Mouse (Mus musculus): ENCODE data around the gene Slc38a5.

Slc38a5 gene

GRCm38 (mm10) chrX:8271083-8271820 lies at the start of gene Slc38a5:
Gene Slc38a5 (plus strand): TSS chrX:8271133.
- DNase-seq = no peak

DNA sequence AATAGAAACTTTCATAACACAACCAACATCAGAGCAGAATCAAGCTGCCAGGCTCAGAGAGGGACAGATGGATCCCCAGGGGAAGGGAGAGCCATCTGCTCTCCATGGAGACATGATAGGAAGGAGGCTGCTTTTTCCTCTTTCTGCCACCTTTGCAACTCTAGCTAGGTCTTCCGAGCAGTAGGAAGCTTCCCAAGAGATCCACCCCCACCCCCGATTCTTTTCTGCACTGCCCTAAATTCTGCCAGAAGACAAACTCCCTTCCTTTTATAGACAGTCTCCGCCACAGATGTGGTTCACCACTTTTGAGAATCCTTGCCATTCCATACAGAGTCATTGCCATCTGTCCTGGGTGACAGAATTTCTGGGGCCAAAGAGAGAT lies 48.6 kb upstream of the Slc38a5 start:
- DNase-seq = no peak

GRCm38 (mm10) chrX:8222678-8223421 lies 48.1 kb upstream of the Slc38a5 start:
- no peak for DNase-seq

GRCm38 (mm10) chrX:8223473-8223872 lies 47.5 kb upstream of the Slc38a5 start:
- DNase-seq = no peak

DNA sequence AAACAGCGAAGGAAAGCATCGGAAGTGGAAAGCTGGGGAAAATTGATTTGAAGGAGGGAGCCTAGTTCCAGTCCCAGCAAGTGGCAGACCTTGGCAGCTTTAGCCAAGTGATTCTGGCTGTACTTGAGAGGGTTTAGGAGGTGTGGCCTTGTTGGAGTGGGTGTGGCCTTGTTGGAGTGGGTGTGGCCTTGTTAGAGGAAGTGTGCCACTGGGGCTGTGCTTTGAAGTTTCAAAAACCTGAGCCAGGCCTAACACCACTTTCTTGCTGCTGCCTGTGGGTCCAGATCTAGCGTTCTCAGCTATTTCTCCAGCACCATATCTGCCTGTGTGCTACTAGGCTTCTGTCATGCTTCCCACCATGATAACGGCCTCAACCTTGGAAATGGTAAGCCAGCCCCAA lies 40.7 kb upstream of the Slc38a5 start:
- no peak for DNase-seq

DNA sequence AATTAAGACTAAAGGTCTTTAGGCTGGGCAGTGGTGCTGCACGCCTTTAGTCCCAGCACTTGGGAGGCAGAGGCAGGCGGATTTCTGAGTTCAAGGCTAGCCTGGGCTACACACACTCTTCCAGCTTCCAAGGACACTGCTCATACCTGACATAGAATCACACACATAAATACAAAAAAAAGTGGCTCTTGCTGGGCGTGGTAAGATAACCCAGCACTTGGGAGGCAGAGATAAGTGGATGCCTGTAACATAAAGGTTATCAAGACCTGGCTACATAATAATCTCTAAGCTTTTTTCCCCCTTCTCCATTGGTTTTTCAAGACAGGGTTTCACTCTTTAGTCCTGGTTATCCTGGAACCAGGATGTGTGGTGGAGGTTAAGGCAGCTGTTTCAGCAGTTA lies 37.3 kb upstream of the Slc38a5 start:
- no peak for DNase-seq

DNA sequence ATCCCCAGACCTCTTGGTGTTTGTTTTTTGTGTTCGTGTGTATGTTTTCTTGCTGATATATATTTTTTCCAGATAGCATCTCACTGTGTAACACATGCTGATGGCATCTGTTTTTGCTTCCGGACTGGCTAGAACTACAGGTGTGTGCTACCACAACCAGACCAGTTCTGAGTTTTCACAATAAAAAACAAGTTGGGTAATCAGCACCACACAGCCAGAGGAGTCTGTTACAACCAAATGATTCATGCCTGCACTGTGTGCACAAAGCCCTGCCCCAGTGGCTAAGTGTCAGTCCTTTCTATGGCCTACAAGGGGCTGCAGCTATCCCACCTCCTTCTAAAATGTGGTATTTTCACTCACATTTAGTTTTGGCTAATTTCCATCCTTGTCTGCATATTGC lies 34.2 kb upstream of the Slc38a5 start:
- no peak for DNase-seq

GRCm38 (mm10) chrX:8238804-8239395 lies 32.0 kb upstream of the Slc38a5 start:
- DNase-seq = no peak

DNA sequence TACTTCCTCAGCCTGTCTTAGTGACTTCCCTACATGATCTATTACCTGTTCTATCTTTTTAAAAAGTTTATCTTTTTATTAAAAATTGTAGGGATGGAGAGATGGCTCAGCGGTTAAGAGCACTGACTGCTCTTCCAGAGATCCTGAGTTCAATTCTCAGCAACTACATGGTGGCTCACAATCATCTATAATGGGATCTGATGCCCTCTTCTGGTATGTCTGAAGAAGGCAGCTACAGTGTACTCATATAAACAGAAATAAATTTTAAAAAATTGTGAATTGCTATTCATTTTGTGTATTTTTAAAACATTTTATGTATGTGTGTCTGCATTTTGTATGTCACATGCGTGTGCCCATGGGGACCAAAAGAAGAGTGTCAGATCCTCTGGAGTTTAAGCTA lies 23.3 kb upstream of the Slc38a5 start:
- no peak for DNase-seq

- no peak for DNase-seq
Observed at GRCm38 (mm10) chrX:8248542-8249120, 22.3 kb upstream of the Slc38a5 start.

DNA sequence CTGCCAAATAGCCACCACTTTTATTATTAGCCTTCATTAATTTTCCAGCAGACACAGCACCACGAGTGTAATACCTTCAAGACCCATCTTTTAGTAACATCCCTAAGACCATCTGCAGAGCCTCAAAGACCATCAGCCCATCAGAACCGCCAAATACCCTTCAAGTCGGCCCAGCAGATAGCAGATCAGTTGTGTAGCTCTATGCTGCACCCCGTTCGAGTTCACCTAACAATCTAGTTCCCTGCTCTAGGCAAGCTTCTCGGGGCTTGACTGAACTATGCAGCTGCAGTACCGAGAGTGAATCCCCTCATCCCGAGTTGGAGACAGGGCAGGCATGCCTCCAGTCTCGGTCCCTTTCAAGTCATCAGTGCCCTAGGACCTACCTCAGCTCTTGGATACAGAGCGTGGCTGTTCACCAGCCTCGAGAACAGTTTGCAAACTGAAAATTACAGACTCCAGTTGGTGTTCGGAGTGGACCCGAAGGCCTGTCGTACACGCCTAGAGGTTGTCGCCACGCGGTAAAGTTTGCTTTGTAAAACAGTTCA lies 19.1 kb upstream of the Slc38a5 start:
- no peak for DNase-seq

DNA sequence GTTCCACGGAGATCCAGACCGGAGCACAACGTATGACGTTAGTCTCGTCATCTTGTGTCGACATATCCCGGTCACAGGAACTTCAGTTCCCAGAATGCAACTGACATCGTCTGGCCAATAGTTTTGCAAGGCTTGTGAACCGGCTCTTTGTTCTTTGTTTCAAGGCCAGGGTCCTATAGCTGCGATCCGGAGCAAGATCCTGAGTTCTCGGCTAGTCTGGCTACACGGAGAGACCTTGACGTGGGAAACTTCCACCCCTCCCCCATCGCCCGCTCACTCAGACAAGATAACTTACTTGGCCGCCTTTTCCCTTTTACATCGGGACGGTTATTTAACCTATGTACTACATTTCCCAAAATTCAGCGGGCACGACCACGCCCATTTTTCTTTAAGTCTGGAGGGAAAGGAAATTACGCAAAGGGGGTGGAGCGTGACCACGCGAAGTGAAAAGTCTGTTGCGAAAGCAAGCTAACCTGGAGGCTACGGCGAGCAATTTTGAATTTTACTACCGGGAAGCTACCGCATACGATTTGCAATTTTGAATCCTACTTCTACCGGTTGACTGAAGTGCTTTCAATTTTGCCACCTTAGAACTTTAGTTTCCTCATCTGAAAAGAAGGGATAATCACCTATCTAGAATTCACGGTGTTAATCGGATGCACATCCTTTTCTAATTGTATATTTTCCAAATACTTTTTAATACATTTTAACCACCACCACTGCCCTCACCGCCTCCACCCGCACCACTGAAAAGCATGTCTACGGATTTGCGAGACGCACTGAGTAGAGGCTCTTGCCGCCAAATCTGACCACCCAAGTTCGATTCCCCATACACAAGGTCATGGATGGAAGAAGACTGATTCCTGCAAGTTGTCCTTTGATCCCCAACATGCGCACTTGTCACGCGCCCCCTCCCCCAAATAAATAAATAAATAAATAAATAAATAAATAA lies 18.3 kb upstream of the Slc38a5 start, which contains the start of gene Ftsj1:
Gene Ftsj1, minus strand, starts transcription at position 73 of the 952 bp plus-strand sequence.
- peak; percentile 88 for DNase-seq

- peak; percentile 31 for DNase-seq
Observed at GRCm38 (mm10) chrX:8253711-8254110, 17.2 kb upstream of the Slc38a5 start.

GRCm38 (mm10) chrX:8255807-8256206 lies 15.1 kb upstream of the Slc38a5 start:
- no peak for DNase-seq

DNA sequence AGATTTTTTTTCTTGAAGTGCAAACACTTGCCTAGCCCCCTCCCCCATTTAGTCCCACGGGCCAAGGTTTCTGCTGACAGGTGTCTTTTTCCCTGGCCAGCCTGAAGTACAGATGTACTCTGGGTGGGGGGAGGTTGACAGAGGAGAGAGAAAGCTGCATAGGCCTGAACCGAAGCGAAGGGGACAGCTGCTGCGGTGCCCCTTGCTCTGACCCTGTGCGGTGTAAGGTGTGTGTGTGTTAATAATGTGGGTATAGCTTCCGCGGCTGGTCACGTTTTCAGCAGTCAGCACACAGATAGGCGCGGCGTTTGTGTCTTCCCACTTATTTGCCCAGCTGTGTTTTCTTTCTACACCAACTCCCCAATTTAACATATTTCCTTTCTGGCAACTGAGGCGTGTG lies 11.5 kb upstream of the Slc38a5 start:
- DNase-seq = no peak

- no peak for DNase-seq
Observed at GRCm38 (mm10) chrX:8263156-8263804, 7.7 kb upstream of the Slc38a5 start.

DNA sequence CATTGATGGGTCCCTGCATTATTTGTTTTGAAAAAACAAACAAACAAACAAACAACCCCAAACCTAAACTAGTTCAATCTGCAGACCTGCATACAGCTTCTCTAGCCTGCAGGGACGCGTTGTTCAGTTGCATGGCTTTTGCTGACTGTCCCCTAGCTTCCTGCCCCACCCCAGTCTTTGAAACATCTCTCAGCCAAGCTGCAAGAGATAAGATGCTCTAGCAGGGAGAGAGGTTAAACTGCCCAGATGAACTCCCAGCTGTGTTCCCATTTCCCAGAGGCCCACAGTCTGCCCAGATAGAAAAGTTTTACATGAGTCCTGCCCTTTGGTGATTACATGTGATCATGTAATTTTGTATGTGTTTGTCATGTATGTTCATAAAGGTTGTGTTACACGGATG lies 6.7 kb upstream of the Slc38a5 start:
- no peak for DNase-seq

DNA sequence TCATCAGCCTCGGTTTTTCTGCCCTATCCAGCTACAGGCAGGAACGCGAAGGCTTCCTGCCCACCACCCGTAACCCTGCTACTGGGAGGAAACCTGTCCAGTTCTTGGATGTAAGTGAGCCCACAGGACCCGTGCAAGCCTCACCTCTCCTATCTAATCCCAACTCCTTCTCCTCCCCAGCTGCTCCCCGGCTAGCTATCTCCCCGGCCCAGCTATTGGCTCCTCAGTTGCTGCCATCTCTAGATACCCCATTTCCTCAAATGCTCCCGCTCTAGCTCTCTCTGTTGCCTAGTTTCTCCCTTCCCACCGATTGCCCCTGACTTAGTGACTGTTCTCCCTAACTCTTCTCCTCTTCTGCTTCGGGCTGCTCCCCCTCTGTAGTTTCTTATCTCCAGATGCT lies 1.1 kb downstream of the Slc38a5 start:
- no peak for DNase-seq

DNA sequence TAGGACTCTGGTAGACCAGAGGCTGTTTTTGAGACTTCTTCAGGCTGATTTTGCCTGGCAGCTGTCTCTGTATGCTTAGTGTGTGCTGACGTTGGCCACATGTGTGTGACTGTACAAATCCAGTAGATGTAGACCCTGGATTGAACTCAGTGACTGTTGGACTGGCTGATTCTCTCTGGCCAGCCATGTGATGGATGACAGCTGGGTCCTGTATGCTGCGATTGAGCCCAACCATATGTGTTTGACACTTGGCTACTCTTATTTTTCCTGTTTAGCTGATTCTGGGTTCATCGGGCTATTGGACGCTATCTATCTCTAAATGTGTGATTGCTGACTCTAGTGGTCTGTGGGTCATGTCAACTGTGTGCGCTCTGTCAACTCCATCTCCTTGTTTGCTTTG lies 3.1 kb downstream of the Slc38a5 start:
- DNase-seq = no peak

GRCm38 (mm10) chrX:8288621-8289020 lies 17.7 kb downstream of the Slc38a5 start:
- no peak for DNase-seq

GRCm38 (mm10) chrX:8309302-8309701 lies 38.4 kb downstream of the Slc38a5 start:
- no peak for DNase-seq

- peak; percentile 53 for DNase-seq
Observed at GRCm38 (mm10) chrX:8314905-8315304, 44.0 kb downstream of the Slc38a5 start.
